Comparison of ENCODE assay signal across 22 mouse cellular contexts in genomic region chr1:185629976-185630375, GRCm38 (mm10).
DNase-seq lines count a peak whose midpoint lies in the region; ATAC-seq and TF ChIP-seq lines count a peak whose summit lies in the region.
"Had no signal": no experiment of that assay in that cellular context is flagged by ENCODE, and none has a peak within 500 bp of the region (broad histone marks: within the 10 kb centered on the region; RNA-seq: fewer than 3 reads in every experiment).

No protein-coding gene starts in this region.

- ATAC-seq in frontal cortex, adult (ENCODE audit: low TSS enrichment): no peak
- ATAC-seq: forebrain, embryonic 14.5 days had no signal

- intact Hi-C loops in gastrocnemius, adult 2 months (cut with DNase I): no loop called here

- no peak overlapping the region for H3K27ac ChIP-seq in gastrocnemius, adult 2 months
- H3K27ac ChIP-seq: embryonic facial prominence, embryonic 13.5 days; embryonic facial prominence, embryonic 15.5 days; forebrain, embryonic 10.5 days; forebrain, embryonic 12.5 days had no signal

- H3K4me3 ChIP-seq in gastrocnemius, adult 2 months: no peak overlapping the region
- H3K4me3 ChIP-seq: embryonic facial prominence, embryonic 13.5 days; embryonic facial prominence, embryonic 15.5 days; erythroblast, embryonic 14.5 days; forebrain, embryonic 10.5 days; forebrain, embryonic 12.5 days had no signal

- TF ChIP-seq CTCF in gastrocnemius, adult 2 months (IDR thresholded peaks at IDR 0.05): no peak

- DNase-seq in gastrocnemius, adult 2 months: peak; percentile 50
- DNase-seq in gastrocnemius, postnatal 4 days (ENCODE audit: low spot score in 2 of 2): no peak
- DNase-seq in heart, adult 11 months: peak; percentile 81
- no peak for DNase-seq in heart, adult 9 months (ENCODE audit: low spot score in 2 of 2)
- peak; percentile 26 for DNase-seq in skeletal muscle tissue, adult 2 months (ENCODE audit: low read depth, low spot score)
- DNase-seq: adrenal gland, adult 2 months; adrenal gland, postnatal 10 days; adrenal gland, postnatal 25 days; cerebellum, adult 11 months; cerebellum, adult 18-20 months; cerebellum, adult 8-10 months; cerebellum, adult 9-11 months; cerebellum, postnatal 14 days; cerebellum, postnatal 36 days; embryo, embryonic 11 days had no signal

Comparison
In these comparisons a context has a peak if more than half of its experiments do, and no peak if none do; other contexts are left out.
1. DNase-seq: peak in gastrocnemius, adult 2 months (single experiment), heart, adult 11 months (single experiment) and skeletal muscle tissue, adult 2 months (single experiment); none in gastrocnemius, postnatal 4 days (0 of 2) and heart, adult 9 months (0 of 2).